Mouse (Mus musculus) splenic B cell, adult 2 months (primary cell): Measurements from ENCODE around the gene Ubiad1.
A peak's percentile ranks its signal among the peaks of the same experiment; 100 is the strongest.

Experiments
- DNase-seq: peaks from one replicate; pipeline ENCODE4 v3.0.0-alpha.2; 2011; ENCODE audit warnings: low read depth, low spot score
- H3K27me3 ChIP-seq: 2 replicates; pipeline ENCODE4 v1.6.1; 2012; ENCODE audit warnings: mild to moderate bottlenecking, low read length, moderate library complexity, mixed read lengths; ENCODE audit not compliant: control insufficient read depth, poor library complexity, insufficient read depth, severe bottlenecking
- H3K36me3 ChIP-seq: 2 replicates; pipeline ENCODE4 v1.6.1; 2012; ENCODE audit warnings: mild to moderate bottlenecking, low read length, moderate library complexity, mixed read lengths; ENCODE audit not compliant: control insufficient read depth, poor library complexity, insufficient read depth, severe bottlenecking

Ubiad1 gene

DNA sequence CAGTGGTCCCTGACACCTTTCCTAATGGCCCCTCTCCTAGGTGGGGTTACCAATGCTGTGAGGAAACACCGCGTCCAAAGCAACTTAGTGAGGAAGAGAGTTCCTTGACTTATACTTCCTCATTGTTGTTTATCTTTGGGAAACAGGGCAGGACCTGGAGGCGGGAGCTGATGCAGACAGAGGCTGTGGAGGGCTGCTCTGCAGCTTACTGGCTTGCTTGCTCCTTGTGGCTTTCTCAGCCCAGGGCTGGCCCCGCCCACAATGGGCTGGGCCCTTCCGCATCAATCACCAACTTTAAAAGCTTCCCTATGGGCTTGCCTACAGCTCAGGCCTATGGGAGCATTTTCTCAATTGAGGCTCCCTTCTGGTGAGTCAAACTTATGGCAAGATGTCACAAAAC lies 10.8 kb downstream of the Ubiad1 start:
- DNase-seq, result no peak
- no peaks in the 10 kb centered on the region for H3K27me3 ChIP-seq
- H3K36me3 ChIP-seq, result peaks cover 1% of the 10 kb centered on the region; the same call in 1 of the 2 replicates

GRCm38 (mm10) chr4:148433336-148433735 lies 11.2 kb downstream of the Ubiad1 start:
- H3K27me3 ChIP-seq, result no peaks in the 10 kb centered on the region
- DNase-seq, result no peak
- peaks cover 1% of the 10 kb centered on the region; the same call in 1 of the 2 replicates for H3K36me3 ChIP-seq

DNA sequence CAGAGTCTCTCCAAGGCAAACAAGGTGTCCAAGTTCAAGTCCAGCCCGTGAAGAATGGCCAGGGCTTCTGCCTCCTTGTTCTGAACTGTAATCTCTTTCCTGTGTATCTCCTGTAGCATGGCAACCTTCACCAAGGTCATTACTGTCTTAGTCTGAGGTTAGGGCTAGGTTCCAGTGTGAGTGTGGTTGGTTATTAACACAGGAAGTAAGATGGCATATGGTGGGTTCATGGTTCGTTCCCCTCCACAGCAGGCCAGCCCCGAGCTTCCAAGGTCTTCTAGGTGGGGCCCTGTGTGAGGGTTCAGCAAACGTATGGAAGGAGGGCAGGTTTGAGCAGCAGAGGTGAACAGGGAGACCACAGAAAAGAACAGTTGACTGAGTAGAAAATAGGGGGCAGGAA lies 12.1 kb downstream of the Ubiad1 start:
- Histone ChIP-seq H3K27me3 (no peaks in the 10 kb centered on the region), H3K36me3 (peaks cover 1% of the 10 kb centered on the region; the same call in 1 of the 2 replicates)
- peak; percentile 14 for DNase-seq

DNA sequence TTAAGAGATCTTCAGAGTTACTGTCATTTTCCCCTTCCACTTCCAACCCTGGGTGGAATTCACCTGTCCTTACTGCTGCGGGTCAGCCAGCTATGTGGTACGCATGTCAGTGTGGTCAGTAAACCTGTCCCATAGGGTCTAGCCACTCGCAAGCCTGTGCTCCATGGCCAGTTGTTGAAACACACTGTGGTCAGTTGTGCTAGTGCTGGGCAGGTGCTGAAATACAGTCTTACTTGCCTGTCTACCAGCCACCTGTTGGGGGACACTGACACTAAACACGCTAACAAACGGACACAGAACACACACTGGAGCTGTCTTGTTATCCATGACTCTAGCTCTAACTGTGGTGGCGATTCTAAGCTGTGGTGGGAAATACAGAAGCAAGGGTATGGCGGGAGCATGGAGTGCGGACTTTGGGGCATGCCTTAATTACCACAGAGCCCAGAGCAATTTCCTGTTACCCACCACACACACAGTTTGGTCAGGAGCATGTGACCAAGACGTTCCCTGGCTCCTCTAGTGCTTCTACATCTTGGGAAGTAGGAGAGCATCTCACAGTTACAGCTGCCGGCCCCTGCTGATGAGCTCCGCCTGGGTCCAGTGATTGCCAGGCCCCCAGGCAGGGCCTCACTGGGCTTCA lies 13.6 kb downstream of the Ubiad1 start:
- DNase-seq, result no peak
- Histone ChIP-seq H3K36me3 (peaks cover 1% of the 10 kb centered on the region; the same call in 1 of the 2 replicates), H3K27me3 (no peaks in the 10 kb centered on the region)

DNA sequence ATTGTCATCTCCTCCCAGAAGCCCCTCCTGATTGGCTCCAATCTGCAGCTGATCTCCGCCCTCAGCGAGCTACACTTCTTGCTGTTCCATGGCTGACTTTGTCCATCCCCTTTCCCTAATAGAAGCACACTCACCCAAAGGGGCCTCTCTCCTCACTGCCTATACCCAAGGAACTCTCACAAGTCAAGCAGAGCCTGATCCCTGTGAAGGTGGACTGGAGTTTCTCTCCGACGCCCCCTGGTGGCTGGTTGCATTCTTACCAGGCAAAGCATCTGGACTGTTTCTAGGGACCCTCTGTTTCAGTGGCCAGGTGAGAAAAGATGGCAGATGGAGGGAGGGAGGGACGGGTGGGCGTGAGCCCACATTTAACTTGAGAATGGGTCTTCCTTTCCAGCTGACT lies 14.9 kb downstream of the Ubiad1 start:
- no peaks in the 10 kb centered on the region for H3K27me3 ChIP-seq
- peak; percentile 75 for DNase-seq
- peaks cover 1% of the 10 kb centered on the region; the same call in 1 of the 2 replicates for H3K36me3 ChIP-seq

DNA sequence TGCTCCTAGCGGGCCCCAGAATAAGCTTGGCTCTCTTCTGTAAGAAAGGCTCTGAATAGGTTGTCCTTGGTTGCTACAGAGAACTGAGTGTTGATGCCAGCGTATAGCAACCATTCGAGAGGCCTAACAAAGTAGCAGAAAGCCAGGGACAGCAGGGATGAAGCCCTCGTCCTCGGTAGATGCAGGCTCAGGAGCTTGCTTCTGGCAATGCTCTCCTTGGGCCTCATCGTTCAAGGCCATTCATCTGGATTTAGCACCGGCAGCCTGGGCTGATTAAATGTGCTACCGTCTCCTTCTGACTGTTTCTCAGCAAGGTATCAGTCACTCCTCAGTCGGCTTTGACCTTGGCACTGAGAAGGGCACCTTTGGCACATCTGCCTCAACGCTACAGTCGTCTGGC lies 15.4 kb downstream of the Ubiad1 start:
- Histone ChIP-seq H3K36me3 (peaks cover 1% of the 10 kb centered on the region; the same call in 1 of the 2 replicates), H3K27me3 (no peaks in the 10 kb centered on the region)
- DNase-seq, result no peak

- H3K36me3 ChIP-seq, result no peaks in the 10 kb centered on the region; the same call in 1 of the 2 replicates
- no peak for DNase-seq
Measured at GRCm38 (mm10) chr4:148428544-148428943, 16.0 kb downstream of the Ubiad1 start.

GRCm38 (mm10) chr4:148426950-148427850 lies 17.4 kb downstream of the Ubiad1 start:
- Histone ChIP-seq H3K27me3 (no peaks in the 10 kb centered on the region), H3K36me3 (no peaks in the 10 kb centered on the region)
- no peak for DNase-seq

More at GRCm38 (mm10) chr4:148428544-148428943, 16.0 kb downstream of the Ubiad1 start:
- H3K27me3 ChIP-seq, result no peaks in the 10 kb centered on the region

GRCm38 (mm10) chr4:148417559-148417958 lies 27.0 kb downstream of the Ubiad1 start:
- DNase-seq, result no peak
- H3K36me3 ChIP-seq, result no peaks in the 10 kb centered on the region
- H3K27me3 ChIP-seq, result no peaks in the 10 kb centered on the region

DNA sequence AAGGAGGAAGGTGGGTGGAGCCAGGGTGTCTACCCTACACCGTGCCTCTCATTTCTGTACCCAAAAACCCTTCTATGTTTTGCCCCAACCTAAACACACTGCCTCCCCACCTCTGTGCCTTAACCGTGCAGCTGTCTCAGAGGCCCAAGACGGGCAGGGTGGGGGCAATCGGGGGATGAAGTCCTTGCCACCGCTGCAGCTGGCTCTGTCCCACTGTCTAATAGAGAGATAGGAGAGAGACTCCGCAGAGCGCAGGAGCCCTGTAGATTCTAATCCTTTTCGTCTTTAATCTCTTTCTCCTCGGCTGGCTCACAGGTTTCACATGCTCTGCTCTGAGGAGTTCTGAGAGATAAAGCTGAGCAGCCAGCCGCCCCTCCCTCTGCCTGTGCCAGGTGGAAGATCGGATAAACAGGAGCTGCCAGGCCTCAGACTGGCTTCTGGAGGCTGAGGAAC lies 27.5 kb downstream of the Ubiad1 start:
- DNase-seq, result no peak
- Histone ChIP-seq H3K27me3 (no peaks in the 10 kb centered on the region), H3K36me3 (no peaks in the 10 kb centered on the region)

DNA sequence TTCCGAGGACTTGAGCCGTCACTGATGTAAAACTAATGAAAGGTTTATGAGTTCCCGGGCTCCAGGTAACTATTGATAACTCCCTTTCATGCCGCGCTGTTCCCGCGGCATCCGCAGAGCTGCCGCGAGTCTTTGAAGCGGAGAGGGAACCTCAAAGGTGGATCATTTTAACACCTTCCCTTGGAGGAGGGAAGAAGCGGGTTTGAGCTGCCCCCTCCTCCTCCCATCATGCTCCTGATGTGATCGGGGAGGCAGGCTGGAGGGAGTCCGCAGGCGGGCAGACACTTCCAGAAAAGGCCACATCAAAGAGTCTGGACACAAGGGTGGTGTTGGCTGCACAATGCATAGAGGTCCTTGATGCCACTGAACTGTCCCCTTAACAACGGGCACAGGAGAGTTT lies 29.0 kb downstream of the Ubiad1 start:
- H3K27me3 ChIP-seq, result no peaks in the 10 kb centered on the region
- H3K36me3 ChIP-seq, result no peaks in the 10 kb centered on the region
- DNase-seq, result no peak

DNA sequence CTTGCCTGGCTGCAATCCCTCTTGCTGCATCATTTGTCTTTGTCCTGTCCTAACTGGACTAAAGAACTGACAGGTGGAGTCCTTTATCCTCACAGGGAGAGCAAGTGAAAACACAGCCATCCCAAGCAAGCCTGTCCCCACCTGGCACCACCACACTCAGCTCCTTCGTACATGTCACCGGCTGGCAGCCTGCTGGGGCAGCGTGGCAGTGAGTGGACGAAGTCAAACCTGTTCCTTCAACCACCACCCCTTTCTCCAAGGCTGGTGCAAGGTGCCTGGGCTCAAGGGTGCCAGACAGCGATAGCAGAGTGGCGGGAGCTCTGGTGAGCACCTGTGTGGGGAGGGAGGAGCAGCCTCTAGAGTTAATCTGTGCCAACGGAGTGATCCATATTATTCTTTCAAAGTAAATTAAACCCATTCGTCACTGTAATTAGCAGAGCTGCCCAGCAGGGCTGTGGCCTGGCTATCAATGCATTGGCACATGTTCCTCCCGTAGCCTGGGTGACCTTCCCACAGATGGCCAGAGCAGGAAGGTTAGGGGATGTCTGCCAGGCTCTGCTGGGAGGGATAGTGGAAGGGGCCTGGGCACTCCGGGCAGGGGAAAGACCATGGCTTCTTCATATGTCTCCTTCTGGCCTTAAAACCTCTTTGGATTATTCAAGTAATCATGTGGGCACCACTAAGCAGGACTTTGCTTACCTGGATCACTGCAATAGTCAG lies 36.2 kb downstream of the Ubiad1 start:
- no peak for DNase-seq
- 0 out of 2 replicates have a peak, but pooled peaks cover 2% of the 10 kb centered on the region for H3K27me3 ChIP-seq
- H3K36me3 ChIP-seq, result no peaks in the 10 kb centered on the region

DNA sequence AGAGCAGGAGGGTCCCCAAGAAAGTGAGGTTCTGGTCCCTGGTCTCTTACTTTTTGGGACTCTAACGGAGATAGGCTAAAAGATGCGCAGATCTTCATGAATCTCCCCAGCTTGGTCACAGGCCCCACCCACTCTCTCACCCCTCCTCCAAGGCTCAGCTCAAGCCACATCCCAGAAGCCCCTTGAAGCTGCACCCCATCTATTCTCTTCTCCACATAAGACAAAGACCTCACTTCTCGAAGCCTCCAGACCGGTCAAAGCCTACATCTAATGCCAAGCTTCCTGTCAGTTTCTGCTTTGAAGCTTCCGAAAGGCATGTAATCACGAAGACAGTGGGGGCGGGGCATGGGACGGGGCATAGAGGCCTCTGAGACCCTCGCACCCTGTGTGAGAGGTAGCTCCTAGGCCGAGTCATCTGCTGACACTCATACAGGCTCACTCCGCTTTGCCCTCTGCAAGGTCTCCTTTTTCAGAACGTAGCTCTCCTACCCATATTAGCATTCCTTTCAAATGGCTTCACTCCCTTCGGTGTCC lies 39.2 kb downstream of the Ubiad1 start:
- no peak for DNase-seq
- 0 out of 2 replicates have a peak, but pooled peaks cover 2% of the 10 kb centered on the region for H3K27me3 ChIP-seq

GRCm38 (mm10) chr4:148404748-148405147 lies 39.8 kb downstream of the Ubiad1 start:
- DNase-seq, result no peak
- Histone ChIP-seq H3K36me3 (no peaks in the 10 kb centered on the region), H3K27me3 (0 out of 2 replicates have a peak, but pooled peaks cover 2% of the 10 kb centered on the region)

More for the DNA sequence above, 39.2 kb downstream of the Ubiad1 start:
- H3K36me3 ChIP-seq, result no peaks in the 10 kb centered on the region
